Mouse (Mus musculus): ENCODE results near the gene Nr5a1.

GRCm38 (mm10) chr2:38697128-38698120 is 16.9 kb downstream of the Nr5a1 start:
- no peak for TF ChIP-seq CTCF (IDR thresholded peaks at IDR 0.05; ENCODE audit: borderline replicate concordance, insufficient read depth, low read depth, low read length)
- no peak for TF ChIP-seq POLR2A (IDR thresholded peaks at IDR 0.05; ENCODE audit: borderline replicate concordance, insufficient read depth, low read length)

All from cerebellum, adult 2 months (tissue).